Mouse (Mus musculus) neural tube, embryonic 14.5 days (tissue): ENCODE data around the gene Psme4. TPM values are rescaled to one million over a fixed set of nuclear protein-coding genes. Genes with fewer than 3 reads are reported as not detected.

Experiments used
- ATAC-seq: fragments of 200-750 bp; cut with Nextera tagmentation; 2 replicates; pipeline ENCODE4 v1.8.0; 2017; ENCODE audit warnings: low read depth, mild to moderate bottlenecking, moderate TSS enrichment, moderate library complexity
- H3K27ac ChIP-seq: fragments of 300-500 bp; sonication (generic); 2 replicates; pipeline ENCODE4 v1.5.1; 2014; ENCODE audit warnings: low read depth, mild to moderate bottlenecking, control low read depth, low read length, moderate library complexity, mixed read lengths
- H3K27me3 ChIP-seq: fragments of 300-500 bp; sonication (generic); 2 replicates; pipeline ENCODE4 v1.6.1; 2014; ENCODE audit warnings: low read length; ENCODE audit not compliant: control insufficient read depth, insufficient read depth
- H3K36me3 ChIP-seq: fragments of 300-500 bp; sonication (generic); 2 replicates; pipeline ENCODE4 v1.6.1; 2014; ENCODE audit warnings: low read length, mixed read lengths; ENCODE audit not compliant: control insufficient read depth, insufficient read depth
- H3K4me1 ChIP-seq: fragments of 300-500 bp; sonication (generic); 2 replicates; pipeline ENCODE4 v1.6.1; 2014; ENCODE audit warnings: low read length; ENCODE audit not compliant: control insufficient read depth, insufficient read depth
- H3K4me2 ChIP-seq: fragments of 300-500 bp; sonication (generic); 2 replicates; pipeline ENCODE4 v1.6.1; 2014; ENCODE audit warnings: mild to moderate bottlenecking, low read depth, low read length, control low read depth
- H3K4me3 ChIP-seq: fragments of 300-500 bp; sonication (generic); 2 replicates; pipeline ENCODE4 v1.5.1; 2014; ENCODE audit warnings: low read depth, low read length, control low read depth, mixed read lengths
- H3K9ac ChIP-seq: fragments of 300-500 bp; sonication (generic); replicated peaks from 2 replicates; pipeline ENCODE4 v1.6.1; 2014; ENCODE audit warnings: low read depth, mild to moderate bottlenecking, control low read depth, low read length, mixed read lengths
- H3K9me3 ChIP-seq: fragments of 300-500 bp; sonication (generic); 2 replicates; pipeline ENCODE4 v1.6.1; 2016; ENCODE audit warnings: low read length; ENCODE audit not compliant: control insufficient read depth
- WGBS: fragments of 180-500 bp; shearing (Covaris S2); extraction: QIAGEN DNeasy Blood & Tissue Kit; methylation state at CpG from one replicate; pipeline ENCODE4 v1.1.7; 2014; 5-methylcytosine and 5-hydroxymethylcytosine counted together
- polyA plus RNA-seq: library from polyadenylated mRNA; unstranded; fragments of >200 nt; fragmentation: Nextera tagmentation; extraction: Ambion mirVana; gene quantifications from 2 replicates; pipeline ENCODE4 v1.2.1, GENCODE M21; 2014

The Psme4 gene
- polyA plus RNA-seq, 1 experiment from 2014 or later = 28.1 TPM

GRCm38 (mm10) chr11:30800091-30800490, 28.6 kb downstream of the Psme4 start:
- Histone ChIP-seq H3K9ac (no peak overlapping the region), H3K27me3 (no peaks in the 10 kb centered on the region), H3K27ac (no peak overlapping the region), H3K36me3 (no peaks in the 10 kb centered on the region), H3K4me1 (no peaks in the 10 kb centered on the region), H3K9me3 (no peaks in the 10 kb centered on the region), H3K4me2 (no peak overlapping the region), H3K4me3 (no peak overlapping the region)
- no peak for ATAC-seq

DNA sequence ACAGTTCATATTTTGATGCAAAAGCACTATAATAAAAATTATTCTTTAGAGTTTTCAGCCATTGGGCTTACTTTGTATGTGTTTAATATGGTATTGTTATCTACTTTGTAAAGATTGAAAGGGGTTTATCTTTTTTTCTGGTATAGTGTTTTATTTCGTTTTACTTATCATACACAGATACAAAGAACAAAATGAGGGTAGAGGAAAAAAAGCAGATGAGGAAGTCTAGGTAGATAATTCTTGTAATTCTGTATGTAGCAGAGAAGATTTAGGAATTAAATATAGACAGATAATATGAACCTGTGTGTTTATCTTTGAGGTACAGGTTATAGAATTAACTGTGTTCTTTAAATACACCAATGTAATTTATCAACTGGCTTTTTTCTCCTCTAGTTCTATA, 30.9 kb downstream of the Psme4 start:
- H3K4me1 ChIP-seq = no peaks in the 10 kb centered on the region
- H3K9me3 ChIP-seq = no peaks in the 10 kb centered on the region
- H3K36me3 ChIP-seq = no peaks in the 10 kb centered on the region
- no peaks in the 10 kb centered on the region for H3K27me3 ChIP-seq
- WGBS = 92% methylated on average over 1 of the region's 1 CpGs
- no peak overlapping the region for H3K9ac ChIP-seq
- no peak overlapping the region for H3K27ac ChIP-seq
- H3K4me3 ChIP-seq = no peak overlapping the region
- no peak overlapping the region for H3K4me2 ChIP-seq
- ATAC-seq = no peak

- Histone ChIP-seq H3K27me3 (no peaks in the 10 kb centered on the region), H3K9me3 (no peaks in the 10 kb centered on the region), H3K36me3 (peaks cover 44% of the 10 kb centered on the region), H3K9ac (no peak overlapping the region), H3K4me1 (no peaks in the 10 kb centered on the region), H3K4me3 (no peak overlapping the region), H3K4me2 (no peak overlapping the region), H3K27ac (no peak overlapping the region)
- WGBS = 93% methylated on average over 5 of the region's 5 CpGs
- ATAC-seq = no peak
These were observed 49.6 kb downstream of the Psme4 start for GRCm38 (mm10) chr11:30821116-30821515.

GRCm38 (mm10) chr11:30838793-30839192, 67.3 kb downstream of the Psme4 start:
- no peaks in the 10 kb centered on the region for H3K4me1 ChIP-seq
- H3K27ac ChIP-seq = no peak overlapping the region
- peaks cover 33% of the 10 kb centered on the region for H3K36me3 ChIP-seq
- H3K4me3 ChIP-seq = no peak overlapping the region
- no peak overlapping the region for H3K4me2 ChIP-seq
- no peak for ATAC-seq
- no peak overlapping the region for H3K9ac ChIP-seq
- no peaks in the 10 kb centered on the region for H3K27me3 ChIP-seq
- no peaks in the 10 kb centered on the region for H3K9me3 ChIP-seq
- WGBS = 98% methylated on average over 2 of the region's 2 CpGs

- Histone ChIP-seq H3K36me3 (peaks cover 33% of the 10 kb centered on the region), H3K4me1 (no peaks in the 10 kb centered on the region), H3K4me3 (no peak overlapping the region), H3K27me3 (no peaks in the 10 kb centered on the region), H3K9me3 (no peaks in the 10 kb centered on the region), H3K27ac (no peak overlapping the region), H3K4me2 (no peak overlapping the region), H3K9ac (no peak overlapping the region)
- 96% methylated on average over 1 of the region's 1 CpGs for WGBS
- no peak for ATAC-seq
These were observed 72.8 kb downstream of the Psme4 start for GRCm38 (mm10) chr11:30844355-30844754.

GRCm38 (mm10) chr11:30872425-30872824, 100.9 kb downstream of the Psme4 start:
- Histone ChIP-seq H3K4me1 (no peaks in the 10 kb centered on the region), H3K36me3 (peaks cover 30% of the 10 kb centered on the region)

DNA sequence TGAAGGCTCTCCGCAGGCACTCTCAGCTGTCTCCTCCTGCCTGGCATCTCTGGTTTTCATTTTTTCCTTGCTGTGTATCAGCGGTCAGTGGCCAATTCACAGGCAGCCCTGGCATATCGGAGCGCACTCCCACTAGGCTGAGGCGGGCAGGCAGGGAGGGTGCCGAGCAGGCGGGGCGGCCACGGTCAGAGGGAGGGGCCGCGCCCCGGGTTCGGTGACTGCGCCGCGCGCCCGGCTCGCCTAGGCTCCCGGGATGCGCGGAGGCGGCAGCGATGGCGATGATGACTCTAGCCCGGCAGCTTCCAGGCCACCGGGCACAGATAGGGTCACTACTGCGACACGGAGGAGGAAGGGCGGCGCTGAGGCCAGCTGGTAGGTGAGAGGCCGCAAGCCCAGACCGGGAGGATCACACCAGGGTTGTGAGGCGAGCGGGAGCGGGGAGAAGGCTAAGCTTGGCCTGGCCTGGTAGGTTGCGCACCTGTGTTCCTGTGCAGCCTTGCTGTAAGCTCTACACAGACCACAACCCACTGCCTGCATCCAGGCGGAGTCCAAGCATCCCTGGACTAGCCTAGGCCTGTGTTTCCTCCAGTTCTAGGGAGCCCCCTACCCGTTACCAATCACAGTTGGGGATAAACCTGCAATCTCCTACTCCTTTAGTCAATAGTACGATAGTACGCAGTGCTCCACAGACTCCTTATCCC, 113.8 kb downstream of the Psme4 start, which contains the start of the genes Gpr75 and Asb3:
Gene Gpr75 (plus strand): TSS at position 188 of the 701 bp plus-strand sequence.
Gene Asb3 (plus strand): TSS at position 246 of the 701 bp plus-strand sequence.
- no peaks in the 10 kb centered on the region for H3K36me3 ChIP-seq
- H3K27me3 ChIP-seq = no peaks in the 10 kb centered on the region
- 3% methylated on average over 41 of the region's 41 CpGs for WGBS
- no peaks in the 10 kb centered on the region for H3K9me3 ChIP-seq
- H3K27ac ChIP-seq = peak within 1 kb of the TSS; percentile 55
- peak within 1 kb of the TSS; percentile 49 for H3K4me2 ChIP-seq
- no peaks in the 10 kb centered on the region for H3K4me1 ChIP-seq
- H3K9ac ChIP-seq = peak within 1 kb of the TSS; percentile 56
- ATAC-seq = peak; percentile 97
- peak within 1 kb of the TSS; percentile 41 for H3K4me3 ChIP-seq

More at GRCm38 (mm10) chr11:30872425-30872824, 100.9 kb downstream of the Psme4 start:
- H3K4me2 ChIP-seq = no peak overlapping the region
- no peak overlapping the region for H3K9ac ChIP-seq
- H3K4me3 ChIP-seq = no peak overlapping the region
- no peak overlapping the region for H3K27ac ChIP-seq
- ATAC-seq = no peak
- no peaks in the 10 kb centered on the region for H3K9me3 ChIP-seq
- no peaks in the 10 kb centered on the region for H3K27me3 ChIP-seq

GRCm38 (mm10) chr11:30888153-30888552, 116.6 kb downstream of the Psme4 start:
- no peaks in the 10 kb centered on the region for H3K36me3 ChIP-seq
- no peaks in the 10 kb centered on the region for H3K27me3 ChIP-seq
- no peak overlapping the region for H3K4me2 ChIP-seq
- no peak overlapping the region for H3K27ac ChIP-seq
- no peak overlapping the region for H3K4me3 ChIP-seq
- no peaks in the 10 kb centered on the region for H3K9me3 ChIP-seq
- no peaks in the 10 kb centered on the region for H3K4me1 ChIP-seq
- H3K9ac ChIP-seq = no peak overlapping the region
- no peak for ATAC-seq
- 82% methylated on average over 2 of the region's 2 CpGs for WGBS

GRCm38 (mm10) chr11:30896201-30896600, 124.7 kb downstream of the Psme4 start:
- Histone ChIP-seq H3K27ac (no peak overlapping the region), H3K27me3 (no peaks in the 10 kb centered on the region), H3K4me3 (no peak overlapping the region), H3K9me3 (no peaks in the 10 kb centered on the region), H3K4me1 (no peaks in the 10 kb centered on the region), H3K9ac (no peak overlapping the region), H3K36me3 (no peaks in the 10 kb centered on the region), H3K4me2 (no peak overlapping the region)
- 94% methylated on average over 1 of the region's 1 CpGs for WGBS
- no peak for ATAC-seq
